Mouse (Mus musculus) limb, embryonic 14.5 days (tissue): ENCODE measurements around the gene Klhl8. TPM values are rescaled to one million over a fixed set of nuclear protein-coding genes. Genes with fewer than 3 reads are reported as not detected.

Experiments used
- ATAC-seq: fragments of 200-750 bp; cut with Nextera tagmentation; 2 replicates; pipeline ENCODE4 v1.8.0; 2017; ENCODE audit warnings: low read depth, moderate number of reproducible peaks, moderate TSS enrichment; ENCODE audit not compliant: low FRiP score
- DNase-seq: peaks from one replicate; pipeline ENCODE4 v3.0.0-alpha.2; 2015; ENCODE audit warnings: low spot score
- H3K27ac ChIP-seq: fragments of 300-500 bp; sonication (generic); replicated peaks from 2 replicates; pipeline ENCODE4 v1.5.1; 2014; ENCODE audit warnings: low read depth, mild to moderate bottlenecking, low read length, moderate library complexity, mixed read lengths
- H3K27me3 ChIP-seq: fragments of 300-500 bp; sonication (generic); 2 replicates; pipeline ENCODE4 v1.6.1; 2014; ENCODE audit warnings: low read length, mixed read lengths; ENCODE audit not compliant: control insufficient read depth, insufficient read depth
- H3K36me3 ChIP-seq: fragments of 300-500 bp; sonication (generic); 2 replicates; pipeline ENCODE4 v1.6.1; 2014; ENCODE audit warnings: mild to moderate bottlenecking, low read length, moderate library complexity, mixed read lengths; ENCODE audit not compliant: control insufficient read depth, insufficient read depth
- H3K4me1 ChIP-seq: fragments of 300-500 bp; sonication (generic); 2 replicates; pipeline ENCODE4 v1.6.1; 2014; ENCODE audit warnings: antibody characterized with exemption, low read length, mixed read lengths; ENCODE audit not compliant: control insufficient read depth, insufficient read depth
- H3K4me2 ChIP-seq: fragments of 300-500 bp; sonication (generic); replicated peaks from 2 replicates; pipeline ENCODE4 v1.6.1; 2014; ENCODE audit warnings: low read depth, mild to moderate bottlenecking, low read length, moderate library complexity; ENCODE audit not compliant: severe bottlenecking
- H3K4me3 ChIP-seq: fragments of 300-500 bp; sonication (generic); replicated peaks from 2 replicates; pipeline ENCODE4 v1.5.1; 2014; ENCODE audit warnings: low read length
- H3K9ac ChIP-seq: fragments of 300-500 bp; sonication (generic); 2 replicates; pipeline ENCODE4 v1.6.1; 2014; ENCODE audit warnings: mild to moderate bottlenecking, low read depth, low read length, moderate library complexity; ENCODE audit not compliant: severe bottlenecking
- H3K9me3 ChIP-seq: fragments of 300-500 bp; sonication (generic); 2 replicates; pipeline ENCODE4 v1.6.1; 2016; ENCODE audit warnings: low read length; ENCODE audit not compliant: control insufficient read depth
- POLR2A ChIP-seq: fragments of 200-500 bp; IDR thresholded peaks from 2 replicates; pipeline ENCODE4 v1.8.0; 2012; ENCODE audit warnings: inconsistent platforms, mild to moderate bottlenecking, moderate library complexity, borderline replicate concordance; ENCODE audit not compliant: insufficient read depth, insufficient read length; ENCODE audit errors: extremely low read depth
- WGBS: fragments of 180-500 bp; shearing (Covaris S2); extraction: QIAGEN DNeasy Blood & Tissue Kit; methylation state at CpG from one replicate; pipeline ENCODE4 v1.1.7; 2014; 5-methylcytosine and 5-hydroxymethylcytosine counted together
- polyA plus RNA-seq, 2 experiments: library from polyadenylated mRNA; depleted of rRNA in 1 of 2; stranded (reverse) in 1 of 2; unstranded in 1 of 2; fragments of >200 nt; fragmentation: Nextera tagmentation in 1 of 2; extraction: Ambion mirVana in 1 of 2; gene quantifications; 2 replicates each; pipeline versions ENCODE4 v1.2.1 to v1.2.3; 2012 to 2014

The Klhl8 gene
- polyA plus RNA-seq, 2 experiments: 11.7 to 14.8 TPM

GRCm38 (mm10) chr5:103816718-103817117, 94.3 kb downstream of the Klhl8 start:
- ATAC-seq (no peak), DNase-seq (no peak)
- H3K4me1 ChIP-seq: no peaks in the 10 kb centered on the region
- H3K4me3 ChIP-seq: no peak overlapping the region
- no peaks in the 10 kb centered on the region for H3K9me3 ChIP-seq
- WGBS: 97% methylated on average over 3 of the region's 3 CpGs
- H3K27ac ChIP-seq: no peak overlapping the region
- TF ChIP-seq POLR2A: no peak
- no peaks in the 10 kb centered on the region for H3K36me3 ChIP-seq
- H3K9ac ChIP-seq: no peak overlapping the region
- H3K4me2 ChIP-seq: no peak overlapping the region
- no peaks in the 10 kb centered on the region for H3K27me3 ChIP-seq

- H3K4me1 ChIP-seq: no peaks in the 10 kb centered on the region
- no peak for TF ChIP-seq POLR2A
- H3K27me3 ChIP-seq: no peaks in the 10 kb centered on the region
- H3K4me3 ChIP-seq: no peak overlapping the region
- ATAC-seq (no peak), DNase-seq (no peak)
- H3K9ac ChIP-seq: no peak overlapping the region
- H3K36me3 ChIP-seq: no peaks in the 10 kb centered on the region
- no peak overlapping the region for H3K4me2 ChIP-seq
- 74% methylated on average over 4 of the region's 4 CpGs for WGBS
- H3K9me3 ChIP-seq: no peaks in the 10 kb centered on the region
- no peak overlapping the region for H3K27ac ChIP-seq
Observed at GRCm38 (mm10) chr5:103815249-103815617, 95.8 kb downstream of the Klhl8 start.

- Histone ChIP-seq H3K9ac (no peak overlapping the region), H3K36me3 (no peaks in the 10 kb centered on the region), H3K4me2 (no peak overlapping the region), H3K27me3 (no peaks in the 10 kb centered on the region), H3K4me1 (no peaks in the 10 kb centered on the region), H3K4me3 (no peak overlapping the region), H3K9me3 (no peaks in the 10 kb centered on the region), H3K27ac (no peak overlapping the region)
- WGBS: 62% methylated on average over 16 of the region's 16 CpGs
- no peak for TF ChIP-seq POLR2A
- no peak for ATAC-seq
- DNase-seq: no peak
Observed at GRCm38 (mm10) chr5:103814551-103815248, 96.4 kb downstream of the Klhl8 start.

GRCm38 (mm10) chr5:103813997-103814542, 97.0 kb downstream of the Klhl8 start:
- Histone ChIP-seq H3K4me2 (no peak overlapping the region), H3K9ac (no peak overlapping the region), H3K36me3 (no peaks in the 10 kb centered on the region), H3K4me3 (no peak overlapping the region), H3K27ac (no peak overlapping the region), H3K27me3 (no peaks in the 10 kb centered on the region), H3K4me1 (no peaks in the 10 kb centered on the region), H3K9me3 (no peaks in the 10 kb centered on the region)
- DNase-seq (no peak), ATAC-seq (no peak)
- TF ChIP-seq POLR2A: no peak
- WGBS: 79% methylated on average over 12 of the region's 12 CpGs

GRCm38 (mm10) chr5:103813291-103813690, 97.8 kb downstream of the Klhl8 start:
- Histone ChIP-seq H3K9me3 (no peaks in the 10 kb centered on the region), H3K27me3 (no peaks in the 10 kb centered on the region), H3K4me3 (no peak overlapping the region), H3K4me1 (no peaks in the 10 kb centered on the region), H3K36me3 (no peaks in the 10 kb centered on the region), H3K4me2 (no peak overlapping the region), H3K9ac (no peak overlapping the region), H3K27ac (no peak overlapping the region)
- DNase-seq (no peak), ATAC-seq (no peak)
- TF ChIP-seq POLR2A: no peak
- WGBS: 81% methylated on average over 5 of the region's 5 CpGs

Other genes with a start within 250 kb of the Klhl8 start
- 3.6 and 3.9 TPM in 2 replicates for gene Aff1, start 218.9 kb downstream of the Klhl8 start, polyA plus RNA-seq (2012; rRNA removed)
- gene Aff1, start 218.9 kb downstream of the Klhl8 start, polyA plus RNA-seq (2014; fragmentation: Nextera tagmentation; extraction: Ambion mirVana): 5.7 and 6.1 TPM in 2 replicates
- 0.04 and 0.08 TPM in 2 replicates for gene Hsd17b13, start 66.2 kb upstream of the Klhl8 start, polyA plus RNA-seq (2012; rRNA removed)
- gene Hsd17b13, start 66.2 kb upstream of the Klhl8 start, polyA plus RNA-seq (2014; fragmentation: Nextera tagmentation; extraction: Ambion mirVana): 0.17 TPM in 1 of 2 replicates, not detected in the other
- 13.7 and 16.2 TPM in 2 replicates for gene Hsd17b11, start 110.7 kb upstream of the Klhl8 start, polyA plus RNA-seq (2012; rRNA removed)
- gene Hsd17b11, start 110.7 kb upstream of the Klhl8 start, polyA plus RNA-seq (2014; fragmentation: Nextera tagmentation; extraction: Ambion mirVana): 3.4 and 3.5 TPM in 2 replicates
- gene Nudt9, start 135.0 kb upstream of the Klhl8 start, polyA plus RNA-seq (2012; rRNA removed): 42.8 and 48.0 TPM in 2 replicates
- gene Nudt9, start 135.0 kb upstream of the Klhl8 start, polyA plus RNA-seq (2014; fragmentation: Nextera tagmentation; extraction: Ambion mirVana): 58.6 and 59.9 TPM in 2 replicates
- not detected in 2 replicates for gene Gm17660, start 166.3 kb upstream of the Klhl8 start, polyA plus RNA-seq (2012; rRNA removed)
- gene Gm17660, start 166.3 kb upstream of the Klhl8 start, polyA plus RNA-seq (2014; fragmentation: Nextera tagmentation; extraction: Ambion mirVana): not detected in 2 replicates
- gene Sparcl1, start 202.5 kb upstream of the Klhl8 start, polyA plus RNA-seq (2012; rRNA removed): 47.7 and 68.4 TPM in 2 replicates
- gene Sparcl1, start 202.5 kb upstream of the Klhl8 start, polyA plus RNA-seq (2014; fragmentation: Nextera tagmentation; extraction: Ambion mirVana): 63.9 and 67.8 TPM in 2 replicates